Mouse (Mus musculus) hematopoietic stem cell, adult 5-6 weeks (primary cell): ENCODE data around the gene Tgfb3. TPM values are rescaled to one million over a fixed set of nuclear protein-coding genes. Genes with fewer than 3 reads are reported as not detected.

Experiments used
- ATAC-seq, 2 experiments: fragments of 125-278 bp in 1 of 2; replicated peaks in 1 of 2; 2 replicates each; pipeline ENCODE4 v1.8.0; 2016 to 2017; ENCODE audit warnings: inconsistent platforms in 2 of 2, mild to moderate bottlenecking in 2 of 2, moderate number of reproducible peaks in 2 of 2, low read depth in 1 of 2, moderate TSS enrichment in 1 of 2; ENCODE audit not compliant: low FRiP score in 2 of 2, poor library complexity in 2 of 2, severe bottlenecking in 2 of 2, insufficient read depth in 1 of 2, low TSS enrichment in 1 of 2
- total RNA-seq: library from RNA; stranded (forward); fragments of 172-1452, 232-1000 nt; gene quantifications from 2 replicates; pipeline ENCODE4 v1.2.3, GENCODE M21; 2017

Tgfb3 gene
- total RNA-seq, 1 experiment from 2014 or later = 0.55 TPM

GRCm38 (mm10) chr12:86014621-86015020 lies 64.2 kb downstream of the Tgfb3 start:
- ATAC-seq = no peak

GRCm38 (mm10) chr12:86014174-86014573 lies 64.7 kb downstream of the Tgfb3 start:
- no peak for ATAC-seq

- no peak for ATAC-seq
Observed at GRCm38 (mm10) chr12:86012195-86012594, 66.6 kb downstream of the Tgfb3 start.

GRCm38 (mm10) chr12:86010656-86011055 lies 68.2 kb downstream of the Tgfb3 start:
- ATAC-seq = no peak

- 0 out of 4 replicates have a peak, but pooled peaks of 1 of the 2 experiments have one; percentile 32 for ATAC-seq
Observed at GRCm38 (mm10) chr12:86007377-86007776, 71.5 kb downstream of the Tgfb3 start.

Other genes with a start within 250 kb of the Tgfb3 start
- 1.0 TPM in 1 of 2 replicates, not detected in the other for gene Ift43, start 3.5 kb upstream of the Tgfb3 start, total RNA-seq
- 33.6 and 47.6 TPM in 2 replicates for gene Gpatch2l, start 162.8 kb upstream of the Tgfb3 start, total RNA-seq